Mouse (Mus musculus) lung, adult 2 months (tissue): ENCODE results near the gene Denr.

ENCODE experiments used
- CTCF ChIP-seq: fragments of 200-500 bp; IDR thresholded peaks from 2 replicates; pipeline ENCODE4 v1.5.1; 2011; ENCODE audit warnings: mild to moderate bottlenecking, low read length, control low read depth; ENCODE audit not compliant: insufficient read depth
- POLR2A ChIP-seq: fragments of 200-500 bp; IDR thresholded peaks from 2 replicates; pipeline ENCODE4 v1.6.1; 2011; ENCODE audit warnings: low read depth, mild to moderate bottlenecking, control low read depth, low read length, borderline replicate concordance; ENCODE audit errors: extremely low read depth

DNA sequence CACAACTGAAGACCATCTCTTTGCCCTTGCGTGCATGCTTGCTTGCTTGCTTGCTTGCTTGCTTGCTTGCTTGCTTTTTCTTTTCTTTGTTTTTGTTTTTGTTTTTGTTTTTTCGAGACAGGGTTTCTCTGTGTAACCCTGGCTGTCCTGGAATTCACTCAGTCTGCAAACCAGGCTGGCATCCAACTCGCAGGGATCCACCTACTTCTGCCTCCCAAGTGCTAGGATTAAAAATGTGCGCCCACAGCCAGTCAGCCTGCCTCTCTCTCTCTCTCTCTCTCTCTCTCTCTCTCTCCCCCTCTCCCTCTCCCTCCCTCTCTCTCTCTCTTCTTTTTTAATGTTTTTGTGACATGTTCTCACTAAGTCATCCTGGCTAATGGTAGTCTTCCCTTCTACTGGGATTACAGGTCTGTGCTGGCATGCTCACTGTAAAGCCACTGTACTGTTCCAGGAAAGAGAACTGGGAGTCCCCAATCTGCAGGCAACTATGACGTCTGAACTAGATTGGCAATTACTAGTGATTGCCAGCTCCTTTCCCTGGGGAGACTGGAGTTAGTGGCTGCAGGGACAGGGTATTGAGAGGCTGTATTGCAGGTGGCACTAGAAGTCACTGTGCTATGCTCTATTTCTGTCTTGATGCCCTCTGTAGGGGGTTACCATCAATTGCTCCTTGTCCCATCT lies 45.5 kb downstream of the Denr start:
- no peak for TF ChIP-seq CTCF
- TF ChIP-seq POLR2A = no peak
